Mouse (Mus musculus) T-cell, adult 2 months (primary cell): ENCODE data around the gene Raf1.
"Not testable (repeated sequence)": the region's sequence is repeated elsewhere in the genome, so short reads cannot be mapped to it uniquely, and the experiment has no call there.

Experiments used
- DNase-seq: peaks from one replicate; pipeline ENCODE4 v3.0.0; 2022; ENCODE audit warnings: low spot score

The Raf1 gene

DNA sequence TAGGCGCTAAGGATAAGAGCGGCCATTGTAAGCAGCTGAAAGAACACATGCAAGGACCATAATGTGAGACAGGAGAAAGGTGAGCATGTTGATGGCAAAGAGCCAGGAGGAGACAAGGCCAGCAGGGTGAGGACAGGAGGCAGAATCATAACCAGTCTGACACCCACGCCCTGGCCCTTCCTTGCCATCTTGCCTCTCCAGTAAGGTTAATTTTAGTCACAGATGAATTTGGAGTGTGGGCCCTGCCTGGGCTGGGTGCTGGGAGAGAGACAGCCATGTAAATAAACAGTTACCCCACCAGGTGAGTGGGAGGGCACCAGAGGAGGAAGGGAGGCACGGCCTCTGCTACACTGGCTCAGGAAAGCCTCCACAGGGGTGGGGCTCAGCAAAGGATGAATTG is 4.6 kb upstream of the Raf1 start:
- DNase-seq, result no peak

DNA sequence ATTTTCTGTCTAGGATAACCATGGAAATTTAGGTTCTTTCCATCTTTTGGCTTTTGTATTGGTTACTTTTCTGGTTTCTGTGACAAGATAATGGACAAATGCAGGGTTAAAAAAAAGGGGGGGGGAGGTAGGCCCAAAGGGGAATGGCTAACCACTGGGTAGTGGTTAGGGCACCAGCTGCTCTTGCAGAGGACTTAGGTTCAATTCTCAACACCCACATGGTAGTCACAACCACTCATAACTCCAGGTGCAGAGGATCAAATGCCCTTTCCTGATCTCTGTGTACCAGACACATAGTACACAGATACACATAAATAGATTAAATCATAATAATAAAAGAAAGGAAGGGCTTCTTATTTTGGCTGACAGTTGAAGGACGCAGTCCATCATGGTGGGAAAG is 1.6 kb upstream of the Raf1 start:
- DNase-seq, result no peak

DNA sequence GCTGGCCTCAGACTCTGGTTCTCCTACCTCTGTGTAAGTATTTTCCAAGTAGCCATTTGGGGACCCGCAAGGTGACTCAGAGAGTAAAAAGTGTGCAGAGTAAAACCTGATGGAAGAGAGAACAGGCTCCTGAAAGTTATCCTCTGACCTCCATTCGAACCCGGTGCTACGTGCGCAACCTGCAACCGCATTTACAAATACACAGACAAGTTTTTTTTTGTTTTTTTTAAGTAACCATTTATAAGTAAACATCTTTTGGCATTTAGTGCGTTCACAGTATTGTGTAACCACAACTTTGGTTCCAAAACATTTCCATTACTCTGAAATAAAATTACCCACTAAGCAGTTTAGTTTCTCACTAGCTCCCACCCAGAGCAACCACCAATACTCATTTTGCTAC is 1.0 kb upstream of the Raf1 start:
- peak; percentile 8 for DNase-seq

DNA sequence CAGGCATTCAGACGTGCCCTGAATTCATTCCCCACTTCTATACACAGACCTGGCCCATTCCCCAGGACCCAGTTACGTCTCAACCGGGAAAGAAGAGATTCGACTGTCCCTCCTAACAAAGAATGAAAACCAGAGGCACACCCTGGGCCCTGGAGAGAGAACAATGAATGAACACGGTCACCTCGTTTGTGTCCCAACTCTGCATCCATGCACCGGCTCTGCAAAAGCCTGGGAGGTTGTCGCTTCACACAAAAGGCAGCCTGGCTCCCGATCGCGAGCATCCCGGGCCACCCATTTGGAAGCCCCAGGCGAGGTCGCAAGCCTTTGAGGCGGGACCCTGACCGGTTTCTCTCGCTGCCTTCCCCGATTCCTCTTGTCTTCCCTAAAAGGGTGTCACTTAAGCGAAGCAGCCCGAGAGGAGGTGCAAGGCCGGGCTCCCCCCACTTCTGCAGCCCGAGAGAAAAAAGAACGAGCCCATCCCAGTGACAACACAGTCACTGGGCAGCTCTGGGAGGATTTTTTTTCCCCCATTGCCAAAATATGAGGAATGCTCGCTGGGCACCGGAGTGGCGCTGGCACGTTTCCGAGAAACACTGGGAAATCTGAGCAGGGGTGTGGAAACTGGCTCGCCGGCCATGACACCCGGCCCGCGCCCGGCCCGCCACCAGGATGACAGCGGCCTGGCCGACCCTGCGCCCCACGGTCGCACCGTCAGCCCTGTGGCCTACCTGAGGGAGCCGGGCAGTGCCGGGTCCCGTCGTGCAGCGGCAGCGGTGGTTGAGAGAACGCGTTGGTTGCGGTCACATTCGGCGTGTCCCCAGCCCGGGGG is 713 bp downstream of the Raf1 start:
- peak; percentile 30 for DNase-seq

GRCm38 (mm10) chr6:115675166-115675507 is 1.3 kb downstream of the Raf1 start:
- DNase-seq, result no peak

- no peak for DNase-seq
These were observed 2.1 kb downstream of the Raf1 start for GRCm38 (mm10) chr6:115674316-115674715.

DNA sequence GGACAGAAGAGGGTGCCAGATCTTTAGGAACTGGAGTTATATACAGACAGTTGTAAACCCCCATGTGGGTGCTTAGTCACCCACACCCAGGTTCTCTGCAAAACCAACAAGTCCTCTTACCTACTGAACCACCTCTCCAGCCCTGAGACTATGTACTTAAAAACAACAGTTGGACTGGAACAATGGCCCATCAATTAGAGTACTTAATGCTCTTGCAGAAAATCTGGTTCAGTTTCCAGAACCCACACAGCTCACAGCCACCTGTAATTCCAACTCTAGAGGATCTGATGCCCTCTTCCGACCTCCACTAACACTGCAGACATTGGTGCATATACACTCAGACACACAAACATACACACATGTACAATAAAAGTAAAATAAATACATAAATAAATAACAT is 3.7 kb downstream of the Raf1 start:
- no peak for DNase-seq

- no peak for DNase-seq
These were observed 9.8 kb downstream of the Raf1 start for GRCm38 (mm10) chr6:115666641-115667040.

- DNase-seq, result no peak
These were observed 12.2 kb downstream of the Raf1 start for GRCm38 (mm10) chr6:115664268-115664667.

GRCm38 (mm10) chr6:115658802-115659201 is 17.6 kb downstream of the Raf1 start:
- DNase-seq, result no peak

DNA sequence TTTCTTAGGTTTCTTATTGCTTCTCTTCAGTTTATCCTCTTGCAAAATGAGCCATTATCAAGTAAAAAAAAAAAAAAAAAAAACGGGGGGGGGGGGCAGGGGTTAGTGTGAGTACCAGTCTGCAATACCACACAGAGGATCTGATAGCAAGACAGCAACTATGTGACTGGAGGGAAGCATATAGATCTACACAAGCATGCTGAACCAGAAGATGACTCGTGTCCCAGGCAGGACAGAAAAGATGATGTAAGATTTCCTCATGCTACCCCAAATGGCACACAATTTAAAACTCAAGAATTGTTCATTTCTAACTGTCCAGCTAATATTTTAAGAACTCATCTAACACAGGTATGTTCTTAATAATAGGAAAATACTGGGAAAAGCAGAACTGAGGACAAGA is 22.5 kb downstream of the Raf1 start:
- DNase-seq, result no peak

GRCm38 (mm10) chr6:115651719-115652118 is 24.7 kb downstream of the Raf1 start:
- DNase-seq, result no peak

- no peak for DNase-seq
These were observed 25.7 kb downstream of the Raf1 start for GRCm38 (mm10) chr6:115650476-115651427.

- no peak for DNase-seq
These were observed 26.6 kb downstream of the Raf1 start for GRCm38 (mm10) chr6:115649792-115650365.

- DNase-seq, result no peak
These were observed 33.1 kb downstream of the Raf1 start for GRCm38 (mm10) chr6:115643315-115643714.

- DNase-seq, result not testable (repeated sequence)
These were observed 38.2 kb downstream of the Raf1 start for GRCm38 (mm10) chr6:115638188-115638587.

- DNase-seq, result no peak
These were observed 42.4 kb downstream of the Raf1 start for GRCm38 (mm10) chr6:115634015-115634414.

GRCm38 (mm10) chr6:115631056-115631795 is 45.2 kb downstream of the Raf1 start:
- no peak for DNase-seq

DNA sequence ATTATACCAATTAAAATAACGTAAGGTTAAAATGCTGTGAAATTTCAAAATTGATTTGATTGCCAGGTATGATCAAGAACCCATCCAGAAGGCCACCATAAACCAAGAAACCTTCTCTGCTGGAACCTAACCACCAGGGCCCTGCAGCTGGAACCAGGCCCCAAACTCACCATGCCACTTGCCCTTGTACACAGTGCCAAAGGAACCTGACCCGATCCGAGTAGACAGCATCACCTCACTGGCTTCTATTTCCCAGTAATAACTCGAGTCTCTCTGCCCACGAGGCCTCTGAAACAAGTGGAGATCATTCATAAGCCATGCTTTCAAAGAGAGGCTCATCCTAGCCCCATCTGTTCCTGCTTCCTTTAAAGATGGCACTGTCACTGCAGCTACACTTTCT is 50.3 kb downstream of the Raf1 start:
- DNase-seq, result no peak

- DNase-seq, result no peak
These were observed 55.5 kb downstream of the Raf1 start for GRCm38 (mm10) chr6:115620942-115621341.

DNA sequence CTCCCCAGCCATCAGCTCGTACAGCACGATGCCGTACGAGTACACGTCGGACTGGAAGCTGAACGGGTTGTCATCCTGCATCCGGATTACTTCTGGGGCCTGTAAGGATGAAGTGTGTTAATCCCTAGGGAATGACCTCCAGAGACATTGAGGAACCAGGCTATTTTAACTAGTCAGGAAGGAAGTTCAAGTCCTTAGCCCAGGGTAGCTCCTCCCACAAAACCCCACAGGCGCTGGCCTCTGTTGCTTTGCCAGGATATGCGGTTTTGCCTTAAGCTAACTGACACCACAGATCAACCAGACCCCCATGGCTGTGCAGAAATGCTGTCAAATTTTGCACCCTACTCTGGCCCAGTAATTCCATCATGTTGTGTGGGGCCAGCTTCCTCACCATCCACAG is 56.6 kb downstream of the Raf1 start:
- DNase-seq, result peak; percentile 36

DNA sequence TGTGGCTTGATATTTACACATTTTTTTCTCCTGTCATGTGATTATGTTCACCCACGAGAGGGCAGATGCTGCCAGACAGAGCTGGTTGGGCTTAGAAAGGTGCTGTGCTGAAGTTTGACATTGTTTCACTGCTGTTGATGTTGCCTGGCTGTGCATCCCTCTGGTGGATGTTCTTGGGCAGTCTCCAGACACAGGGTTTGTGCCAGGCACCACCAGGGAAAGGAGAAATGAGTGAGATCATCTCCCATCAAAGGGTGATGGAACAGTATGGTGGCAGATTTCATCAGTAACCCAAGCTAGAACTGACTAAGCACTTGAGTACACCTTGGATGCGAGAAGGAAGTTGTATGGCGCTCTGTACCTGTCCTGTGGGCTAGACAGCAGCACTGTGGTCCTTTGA is 60.5 kb downstream of the Raf1 start:
- DNase-seq, result no peak
